Mouse (Mus musculus) kidney, postnatal 0 days (tissue): ENCODE data around the gene Cdkn2d. TPM values are rescaled to one million over a fixed set of nuclear protein-coding genes. Genes with fewer than 3 reads are reported as not detected.
A peak's percentile ranks its signal among the peaks of the same experiment; 100 is the strongest.

Experiments
- ATAC-seq: fragments of 200-750 bp; cut with Nextera tagmentation; replicated peaks from 2 replicates; pipeline ENCODE4 v1.8.0; 2017; ENCODE audit warnings: low read depth, moderate number of reproducible peaks, moderate TSS enrichment, moderate library complexity; ENCODE audit not compliant: low FRiP score
- DNase-seq: peaks from one replicate; pipeline ENCODE4 v3.0.0-alpha.2; 2016; ENCODE audit warnings: low spot score
- H3K27ac ChIP-seq: fragments of 300-500 bp; sonication (generic); 2 replicates; pipeline ENCODE4 v1.5.1; 2014; ENCODE audit warnings: mild to moderate bottlenecking
- H3K27me3 ChIP-seq: fragments of 300-500 bp; sonication (generic); 2 replicates; pipeline ENCODE4 v1.6.1; 2014; ENCODE audit warnings: low read length, mixed read lengths; ENCODE audit not compliant: insufficient read depth
- H3K36me3 ChIP-seq: fragments of 300-500 bp; sonication (generic); 2 replicates; pipeline ENCODE4 v1.6.1; 2014; ENCODE audit warnings: low read length, mixed read lengths; ENCODE audit not compliant: insufficient read depth
- H3K4me1 ChIP-seq: fragments of 300-500 bp; sonication (generic); replicated peaks from 2 replicates; pipeline ENCODE4 v1.6.1; 2014; ENCODE audit warnings: antibody characterized with exemption, low read length, mixed read lengths; ENCODE audit not compliant: insufficient read depth
- H3K4me2 ChIP-seq: fragments of 300-500 bp; sonication (generic); 2 replicates; pipeline ENCODE4 v1.6.1; 2014; ENCODE audit warnings: mild to moderate bottlenecking, low read length, moderate library complexity, mixed read lengths
- H3K4me3 ChIP-seq: fragments of 300-500 bp; sonication (generic); replicated peaks from 2 replicates; pipeline ENCODE4 v1.5.1; 2014; ENCODE audit warnings: low read depth, low read length
- H3K9ac ChIP-seq: fragments of 300-500 bp; sonication (generic); 2 replicates; pipeline ENCODE4 v1.6.1; 2014; ENCODE audit warnings: low read depth, low read length
- H3K9me3 ChIP-seq: fragments of 300-500 bp; sonication (generic); replicated peaks from 2 replicates; pipeline ENCODE4 v1.6.1; 2016; ENCODE audit warnings: low read length, inconsistent platforms, mixed read lengths
- CTCF ChIP-seq: IDR thresholded peaks from 2 replicates; pipeline ENCODE4 v1.5.1; 2016; ENCODE audit warnings: antibody characterized with exemption, low read depth, mild to moderate bottlenecking, moderate library complexity
- WGBS: fragments of 180-500 bp; shearing (Covaris S2); extraction: QIAGEN DNeasy Blood & Tissue Kit; methylation state at CpG from one replicate; pipeline ENCODE4 v1.1.7; 2014; 5-methylcytosine and 5-hydroxymethylcytosine counted together
- polyA plus RNA-seq: library from polyadenylated mRNA; unstranded; fragments of >200 nt; fragmentation: Nextera tagmentation; extraction: Ambion mirVana; gene quantifications from 2 replicates; pipeline ENCODE4 v1.2.1, GENCODE M21; 2015

Gene Cdkn2d
- polyA plus RNA-seq, 1 experiment from 2014 or later = 31.4 TPM

- peaks cover 9% of the 10 kb centered on the region; the same call in 1 of the 2 replicates for H3K4me1 ChIP-seq
- DNase-seq = no peak
- TF ChIP-seq CTCF = no peak
- no peak overlapping the region for H3K27ac ChIP-seq
- no peak overlapping the region for H3K4me3 ChIP-seq
- 47% methylated on average over 1 of the region's 1 CpGs for WGBS
- H3K9me3 ChIP-seq = no peaks in the 10 kb centered on the region
- no peaks in the 10 kb centered on the region for H3K27me3 ChIP-seq
- no peak for ATAC-seq
- H3K36me3 ChIP-seq = no peaks in the 10 kb centered on the region
- no peak overlapping the region for H3K9ac ChIP-seq
- H3K4me2 ChIP-seq = no peak overlapping the region
These were observed 42.3 kb upstream of the Cdkn2d start for GRCm38 (mm10) chr9:21333523-21333922.

GRCm38 (mm10) chr9:21332161-21333061, 41.2 kb upstream of the Cdkn2d start:
- H3K27me3 ChIP-seq = no peaks in the 10 kb centered on the region
- TF ChIP-seq CTCF = no peak
- no peaks in the 10 kb centered on the region for H3K36me3 ChIP-seq
- H3K27ac ChIP-seq = no peak overlapping the region; the same call in 1 of the 2 replicates
- H3K9me3 ChIP-seq = no peaks in the 10 kb centered on the region
- no peak for DNase-seq
- no peak overlapping the region for H3K4me2 ChIP-seq
- ATAC-seq = no peak
- H3K4me3 ChIP-seq = no peak overlapping the region
- WGBS = 40% methylated on average over 9 of the region's 9 CpGs
- peaks cover 9% of the 10 kb centered on the region; the same call in 1 of the 2 replicates for H3K4me1 ChIP-seq
- H3K9ac ChIP-seq = no peak overlapping the region

GRCm38 (mm10) chr9:21331365-21332140, 40.3 kb upstream of the Cdkn2d start:
- Histone ChIP-seq H3K4me1 (peaks cover 9% of the 10 kb centered on the region; the same call in 1 of the 2 replicates), H3K9ac (no peak overlapping the region), H3K4me2 (no peak overlapping the region), H3K27ac (no peak overlapping the region; the same call in 1 of the 2 replicates), H3K27me3 (no peaks in the 10 kb centered on the region), H3K36me3 (no peaks in the 10 kb centered on the region), H3K4me3 (no peak overlapping the region), H3K9me3 (no peaks in the 10 kb centered on the region)
- no peak for TF ChIP-seq CTCF
- ATAC-seq (no peak), DNase-seq (no peak)
- WGBS = 72% methylated on average over 12 of the region's 12 CpGs

DNA sequence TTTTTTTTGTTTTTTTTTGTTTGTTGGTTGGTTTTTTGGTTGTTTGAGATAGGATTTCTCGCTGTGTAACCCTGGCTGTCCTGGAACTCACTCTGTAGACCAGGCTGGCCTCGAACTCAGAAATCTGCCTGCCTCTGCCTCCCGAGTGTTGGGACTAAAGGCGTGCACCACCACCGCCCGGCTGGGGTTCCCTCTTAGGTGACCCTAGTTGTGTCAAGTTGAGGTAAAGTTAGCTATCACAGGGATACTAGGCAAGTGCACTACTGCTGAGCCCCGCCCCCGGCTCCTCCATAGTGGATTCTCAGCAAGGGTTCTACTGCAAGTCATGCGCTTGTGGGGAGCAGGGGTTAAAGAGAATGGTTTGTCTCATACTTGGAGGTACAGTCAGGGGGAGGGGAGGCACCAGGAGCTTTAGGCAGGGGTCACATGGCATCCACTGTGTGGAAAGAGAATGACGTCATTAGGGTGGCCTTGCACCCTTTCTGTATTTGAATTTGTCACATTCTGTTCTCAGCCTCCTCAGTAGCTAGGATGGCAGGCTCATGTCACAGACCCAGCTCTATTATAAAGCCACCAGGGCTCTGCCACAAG, 38.6 kb upstream of the Cdkn2d start:
- Histone ChIP-seq H3K4me2 (no peak overlapping the region), H3K9ac (no peak overlapping the region), H3K9me3 (no peaks in the 10 kb centered on the region), H3K36me3 (no peaks in the 10 kb centered on the region), H3K27ac (no peak overlapping the region), H3K27me3 (no peaks in the 10 kb centered on the region), H3K4me3 (no peak overlapping the region), H3K4me1 (peaks cover 9% of the 10 kb centered on the region; the same call in 1 of the 2 replicates)
- DNase-seq = no peak
- no peak for TF ChIP-seq CTCF
- ATAC-seq = 0 out of 2 replicates have a peak, but pooled peaks have one; percentile 6
- 90% methylated on average over 10 of the region's 10 CpGs for WGBS

DNA sequence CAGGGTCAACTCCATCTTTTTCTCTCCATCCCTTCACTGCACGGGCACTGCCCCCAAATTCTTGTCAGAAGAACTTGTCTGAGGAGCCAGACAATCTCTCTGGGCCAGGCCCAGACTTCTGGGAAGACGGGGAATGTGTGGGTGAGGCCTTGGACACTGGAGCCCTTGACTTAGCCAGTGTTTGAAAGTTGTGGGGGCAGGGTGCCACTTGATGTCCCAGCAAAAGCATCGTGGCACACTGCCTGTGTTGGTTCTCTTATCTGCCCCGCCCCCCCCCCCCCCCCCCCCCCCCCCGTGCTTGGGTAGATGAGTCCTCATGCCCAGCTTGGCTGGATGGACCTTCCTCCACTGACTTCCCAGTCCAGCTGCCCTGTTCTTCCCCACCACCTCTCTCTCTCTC, 37.8 kb upstream of the Cdkn2d start:
- 68% methylated on average over 3 of the region's 5 CpGs for whole genome bisulfite sequencing
- Histone ChIP-seq H3K36me3 (no peaks in the 10 kb centered on the region), H3K4me3 (no peak overlapping the region), H3K9ac (no peak overlapping the region), H3K9me3 (no peaks in the 10 kb centered on the region), H3K27me3 (no peaks in the 10 kb centered on the region), H3K27ac (no peak overlapping the region), H3K4me1 (peaks cover 9% of the 10 kb centered on the region; the same call in 1 of the 2 replicates), H3K4me2 (no peak overlapping the region)
- DNase-seq (no peak), ATAC-seq (no peak)
- TF ChIP-seq CTCF = no peak

DNA sequence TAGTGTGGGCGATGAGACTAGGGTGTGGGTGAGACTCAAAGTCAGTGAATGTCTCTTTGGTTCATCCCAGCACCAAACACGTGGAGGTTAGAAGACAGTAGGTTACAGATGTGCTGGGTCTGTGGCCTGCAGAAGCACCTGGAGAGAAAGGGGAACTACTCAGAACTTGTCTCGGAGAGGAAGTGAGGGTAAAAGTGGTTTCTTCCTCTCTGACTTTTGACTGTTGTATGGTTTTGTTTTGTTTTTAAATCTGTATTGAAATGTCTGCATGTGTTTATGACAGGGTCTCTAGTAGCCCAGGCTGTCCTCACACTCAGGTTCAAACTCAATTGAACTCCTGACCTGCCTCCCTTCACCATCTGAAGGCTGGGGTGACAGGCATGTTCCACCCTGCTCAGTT, 36.8 kb upstream of the Cdkn2d start:
- no peak for TF ChIP-seq CTCF
- no peak overlapping the region for H3K27ac ChIP-seq
- H3K4me1 ChIP-seq = peaks cover 9% of the 10 kb centered on the region; the same call in 1 of the 2 replicates
- H3K27me3 ChIP-seq = no peaks in the 10 kb centered on the region
- no peak for ATAC-seq
- no peak overlapping the region for H3K9ac ChIP-seq
- H3K4me2 ChIP-seq = no peak overlapping the region
- WGBS = 78% methylated on average over 3 of the region's 3 CpGs
- no peak for DNase-seq
- no peaks in the 10 kb centered on the region for H3K36me3 ChIP-seq
- no peaks in the 10 kb centered on the region for H3K9me3 ChIP-seq
- H3K4me3 ChIP-seq = no peak overlapping the region
